Mouse (Mus musculus): ENCODE measurements at regions not wholly inside any gene's neighbourhood (a gene's known extent, or its start where the extent isn't known, plus 50 kb on each side); places are given as distances from the start of the nearest gene placed in this dataset.

GRCm38 (mm10) chr5:42989287-42989686 lies 243.7 kb upstream of the Cpeb2 start:
- no peak for TF ChIP-seq POLR2A (IDR thresholded peaks at IDR 0.05; ENCODE audit: low read depth, low read length)
- no peak for TF ChIP-seq CTCF (IDR thresholded peaks at IDR 0.05; ENCODE audit: borderline replicate concordance, insufficient read depth, low read length)

All from embryonic fibroblast, embryonic 13.5 days (primary cell).